In the genomic region with DNA sequence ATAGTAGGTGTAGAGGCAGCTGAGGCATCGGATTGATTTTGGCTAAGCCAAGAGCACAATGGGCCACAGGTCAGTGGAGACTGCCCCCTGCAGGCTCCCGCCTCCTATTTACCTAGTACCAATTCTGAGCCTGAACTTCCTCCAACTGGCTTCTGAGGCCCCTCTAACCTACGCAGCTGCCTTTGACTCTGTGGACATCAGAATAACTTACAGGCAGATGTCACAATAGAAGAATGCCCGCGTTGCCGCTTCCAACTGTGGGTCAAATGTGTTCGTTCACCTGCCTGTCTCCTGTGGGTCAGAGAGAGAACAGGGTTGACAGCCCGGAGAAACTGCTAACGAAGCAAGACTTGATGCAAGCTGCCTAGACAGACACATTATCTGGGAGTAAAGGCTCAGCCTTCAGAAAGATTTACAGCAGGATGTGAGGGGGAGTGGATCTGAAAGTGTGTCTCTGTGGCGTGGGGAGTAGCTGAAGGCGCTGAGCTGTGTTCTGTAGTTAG, we compare ENCODE assay signal across 9 mouse cellular contexts.
DNase-seq lines count a peak whose midpoint lies in the region; ATAC-seq and TF ChIP-seq lines count a peak whose summit lies in the region.
"Had no signal": no experiment of that assay in that cellular context is flagged by ENCODE, and none has a peak within 500 bp of the region (broad histone marks: within the 10 kb centered on the region; RNA-seq: fewer than 3 reads in every experiment).

No protein-coding gene starts in this region.

- 41% methylated on average over 11 of the region's 11 CpGs for WGBS in heart, postnatal 0 days
- WGBS in liver, embryonic 11.5 days, result 25% methylated on average over 11 of the region's 11 CpGs
- 15% methylated on average over 11 of the region's 11 CpGs for WGBS in neural tube, embryonic 13.5 days

- H3K4me1 ChIP-seq in heart, postnatal 0 days (ENCODE audit: control insufficient read depth, insufficient read depth), result no peaks in the 10 kb centered on the region
- no peaks in the 10 kb centered on the region for H3K4me1 ChIP-seq in liver, embryonic 11.5 days (replicated peaks; ENCODE audit: control insufficient read depth, insufficient read depth, low read length)
- H3K4me1 ChIP-seq in neural tube, embryonic 13.5 days (replicated peaks), result peaks cover 18% of the 10 kb centered on the region

- no peak overlapping the region for H3K9ac ChIP-seq in heart, postnatal 0 days (replicated peaks; ENCODE audit: low read depth, low read length)
- no peak overlapping the region for H3K9ac ChIP-seq in liver, embryonic 11.5 days (ENCODE audit: low read depth, low read length)
- H3K9ac ChIP-seq in neural tube, embryonic 13.5 days, result no peak overlapping the region
- H3K9ac ChIP-seq: stomach, embryonic 15.5 days had no signal

- no peaks in the 10 kb centered on the region for H3K9me3 ChIP-seq in heart, postnatal 0 days (replicated peaks; ENCODE audit: control insufficient read depth, low read length)
- H3K9me3 ChIP-seq in liver, embryonic 11.5 days (ENCODE audit: control insufficient read depth, low read length), result no peaks in the 10 kb centered on the region
- no peaks in the 10 kb centered on the region for H3K9me3 ChIP-seq in neural tube, embryonic 13.5 days
- H3K9me3 ChIP-seq: stomach, embryonic 15.5 days had no signal

- no peak for TF ChIP-seq EP300 in heart, postnatal 0 days (IDR thresholded peaks at IDR 0.05; ENCODE audit: low read depth)

- H3K4me2 ChIP-seq in heart, postnatal 0 days (ENCODE audit: low read depth, low read length), result no peak overlapping the region
- H3K4me2 ChIP-seq in liver, embryonic 11.5 days, result no peak overlapping the region
- H3K4me2 ChIP-seq in neural tube, embryonic 13.5 days, result 0 out of 2 replicates have a peak overlapping the region, but pooled peaks have one; percentile 13
- H3K4me2 ChIP-seq: stomach, embryonic 15.5 days had no signal

- DNase-seq in heart, postnatal 0 days (ENCODE audit: low spot score), result peak; percentile 37
- no peak for DNase-seq in heart, adult 8-10 months (ENCODE audit: low spot score)
- DNase-seq in adrenal gland, adult 8-10 months, result peak; percentile 17
- DNase-seq in embryo, embryonic 11 days, result peak; percentile 74
- peak; percentile 59 for DNase-seq in kidney, adult 9 months
- DNase-seq in liver, embryonic 11.5 days (ENCODE audit: low spot score), result peak; percentile 39
- DNase-seq in thymus, postnatal 4 days, result peak; percentile 77

- no peak overlapping the region for H3K27ac ChIP-seq in heart, postnatal 0 days (ENCODE audit: low read depth)
- no peak overlapping the region for H3K27ac ChIP-seq in liver, embryonic 11.5 days (ENCODE audit: low read depth, low read length)
- H3K27ac ChIP-seq in neural tube, embryonic 13.5 days (replicated peaks), result peak overlapping the region; percentile 59; the same call in 1 of the 2 replicates
- H3K27ac ChIP-seq: stomach, embryonic 15.5 days had no signal

- TF ChIP-seq CTCF in heart, postnatal 0 days (IDR thresholded peaks at IDR 0.05; ENCODE audit: low read depth), result peak; percentile 39

- H3K27me3 ChIP-seq in heart, postnatal 0 days (ENCODE audit: control insufficient read depth, insufficient read depth, low read length), result no peaks in the 10 kb centered on the region
- H3K27me3 ChIP-seq in liver, embryonic 11.5 days (replicated peaks; ENCODE audit: control insufficient read depth, insufficient read depth, low read length), result no peaks in the 10 kb centered on the region
- no peaks in the 10 kb centered on the region for H3K27me3 ChIP-seq in neural tube, embryonic 13.5 days
- H3K27me3 ChIP-seq: stomach, embryonic 15.5 days had no signal

- H3K4me3 ChIP-seq in heart, postnatal 0 days (ENCODE audit: low read depth, low read length), result no peak overlapping the region
- no peak overlapping the region for H3K4me3 ChIP-seq in liver, embryonic 11.5 days (ENCODE audit: low read depth, low read length)
- H3K4me3 ChIP-seq in neural tube, embryonic 13.5 days, result no peak overlapping the region
- H3K4me3 ChIP-seq: stomach, embryonic 15.5 days had no signal

- no peak; the same call in 1 of the 2 replicates for ATAC-seq in heart, postnatal 0 days (ENCODE audit: insufficient read depth, low read depth)
- no peak for ATAC-seq in liver, embryonic 11.5 days (replicated peaks; ENCODE audit: low FRiP score)
- ATAC-seq in neural tube, embryonic 13.5 days (ENCODE audit: low read depth), result no peak; the same call in 1 of the 2 replicates

- no peaks in the 10 kb centered on the region for H3K36me3 ChIP-seq in heart, postnatal 0 days (replicated peaks; ENCODE audit: control insufficient read depth, insufficient read depth, low read length)
- H3K36me3 ChIP-seq in liver, embryonic 11.5 days (ENCODE audit: control insufficient read depth, insufficient read depth, low read length), result no peaks in the 10 kb centered on the region
- H3K36me3 ChIP-seq in neural tube, embryonic 13.5 days, result no peaks in the 10 kb centered on the region
- H3K36me3 ChIP-seq: stomach, embryonic 15.5 days had no signal
